Mouse (Mus musculus): ENCODE measurements around the gene Gm17783.

DNA sequence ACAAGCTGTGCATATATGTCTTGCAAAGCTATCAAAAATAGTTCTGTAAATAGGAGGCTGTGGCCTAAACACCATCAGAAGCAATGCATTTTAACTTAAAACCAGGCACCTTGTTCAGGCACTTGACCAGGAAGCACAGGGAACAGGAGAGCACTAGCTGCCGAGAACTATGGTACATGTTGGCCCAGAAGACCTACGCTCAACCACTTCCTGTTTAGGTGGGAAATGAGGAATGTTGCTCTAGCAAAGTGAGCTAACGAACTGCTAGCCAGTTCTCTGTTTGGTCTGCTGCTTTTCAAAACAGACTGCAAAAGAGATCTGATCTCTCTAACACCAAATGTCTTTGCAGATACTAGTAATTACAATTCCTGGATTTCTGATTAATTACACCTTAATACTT lies 12.5 kb upstream of the Gm17783 start:
- no peak for TF ChIP-seq CTCF (IDR thresholded peaks at IDR 0.05; ENCODE audit: low read depth, low read length)
- TF ChIP-seq POLR2A (IDR thresholded peaks at IDR 0.05; ENCODE audit: insufficient read depth, low read length) = no peak

Measured in ES-Bruce4 (cell line).